Mouse (Mus musculus): ENCODE data around the gene Arntl2. TPM values are rescaled to one million over a fixed set of nuclear protein-coding genes. Genes with fewer than 3 reads are reported as not detected.

Arntl2 gene
- polyA plus RNA-seq (2012; rRNA removed) = 25.6 and 28.3 TPM in 2 replicates

DNA sequence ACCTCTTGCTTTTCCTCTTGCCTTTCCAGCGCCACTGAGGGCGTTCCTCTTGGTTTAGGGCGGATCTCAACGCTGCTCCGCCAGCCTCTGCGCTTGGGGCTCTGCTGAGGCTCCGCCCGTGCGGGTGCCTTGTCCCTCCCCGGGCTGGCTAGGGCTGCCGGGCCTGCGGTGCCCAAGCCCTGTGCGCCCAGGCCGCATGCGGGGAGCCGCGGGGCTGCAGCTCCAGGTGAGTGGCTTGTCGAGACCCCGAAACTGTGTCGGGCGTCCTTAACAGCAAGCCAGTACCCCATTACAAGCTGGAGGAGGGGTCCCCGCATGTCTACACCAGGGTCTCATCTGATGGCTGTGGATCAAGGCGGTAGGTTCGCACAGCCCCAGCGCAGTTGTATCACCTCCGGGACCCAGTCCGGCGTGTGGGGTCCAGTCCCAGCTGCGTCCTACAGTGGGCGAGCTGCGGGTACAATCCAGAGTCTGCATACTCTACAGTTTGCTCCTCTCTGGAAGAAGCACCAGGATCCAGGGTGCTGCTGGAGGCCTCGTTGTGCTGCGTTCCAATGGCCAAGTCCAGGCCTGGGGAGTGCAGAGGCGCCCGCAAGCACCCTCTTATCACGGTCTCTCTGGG, at the start of gene Arntl2:
Gene Arntl2, plus strand, starts transcription at position 132 of the 622 bp plus-strand sequence.
- H3K4me3 ChIP-seq (ENCODE audit: insufficient read depth, low read length) = peak within 1 kb of the TSS; percentile 70
- H3K27ac ChIP-seq (ENCODE audit: insufficient read depth, low read length) = no peak within 1 kb of the TSS
- TF ChIP-seq CTCF (IDR thresholded peaks at IDR 0.05; ENCODE audit: extremely low read depth, insufficient read depth, low read length) (no peak), POLR2A (IDR thresholded peaks at IDR 0.05; ENCODE audit: extremely low read depth, insufficient read depth, low read length) (peak; percentile 61)
- H3K4me1 ChIP-seq (ENCODE audit: control insufficient read depth, insufficient read depth, low read length) = peaks cover 3% of the 10 kb centered on the region

DNA sequence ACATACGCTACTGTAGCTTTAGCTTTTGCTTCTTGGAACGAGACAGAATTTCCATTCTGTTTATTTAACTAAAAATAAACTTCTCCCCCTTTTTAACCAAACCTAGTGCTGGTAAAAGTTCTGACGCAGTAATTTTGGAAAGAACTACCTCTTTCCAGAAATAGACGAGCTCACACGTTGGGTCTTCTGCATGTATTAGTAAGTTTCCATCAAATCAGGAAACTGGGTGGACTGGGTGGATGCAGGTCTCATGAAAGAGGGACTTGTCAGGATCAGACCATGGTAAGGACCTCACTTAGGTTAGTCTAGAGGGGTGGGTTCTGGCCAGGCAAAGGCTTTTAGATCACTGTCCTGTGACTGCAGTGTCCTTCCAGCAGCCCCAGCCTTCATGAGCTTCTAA, 49.3 kb upstream of the Arntl2 start:
- Histone ChIP-seq H3K4me3 (ENCODE audit: insufficient read depth, low read length) (no peak overlapping the region), H3K27ac (ENCODE audit: insufficient read depth, low read length) (no peak overlapping the region), H3K4me1 (ENCODE audit: control insufficient read depth, insufficient read depth, low read length) (peaks cover 3% of the 10 kb centered on the region; the same call in 1 of the 2 replicates)
- TF ChIP-seq CTCF (IDR thresholded peaks at IDR 0.05; ENCODE audit: extremely low read depth, insufficient read depth, low read length) (no peak), POLR2A (IDR thresholded peaks at IDR 0.05; ENCODE audit: extremely low read depth, insufficient read depth, low read length) (no peak)

DNA sequence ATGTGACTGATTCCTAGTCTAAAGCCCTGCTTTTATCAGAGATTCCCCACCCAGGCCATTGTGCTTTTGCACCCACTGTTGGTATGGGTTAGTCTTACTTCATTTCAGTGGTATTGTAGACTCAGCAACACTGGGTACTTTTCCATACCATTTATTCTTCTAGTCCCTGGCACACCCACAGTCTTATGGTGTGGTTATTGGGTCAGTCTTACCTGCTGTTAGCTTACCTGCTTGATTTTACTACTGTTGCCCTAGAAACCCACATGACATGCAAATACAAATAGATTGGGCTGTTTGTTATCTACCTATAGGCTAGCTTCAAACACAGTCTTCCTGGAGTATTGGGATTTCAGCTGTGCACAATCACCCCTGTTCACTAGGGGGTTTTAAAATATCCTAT, 48.8 kb upstream of the Arntl2 start:
- TF ChIP-seq POLR2A (IDR thresholded peaks at IDR 0.05; ENCODE audit: extremely low read depth, insufficient read depth, low read length) (no peak), CTCF (IDR thresholded peaks at IDR 0.05; ENCODE audit: extremely low read depth, insufficient read depth, low read length) (no peak)
- no peak overlapping the region for H3K27ac ChIP-seq (ENCODE audit: insufficient read depth, low read length)

DNA sequence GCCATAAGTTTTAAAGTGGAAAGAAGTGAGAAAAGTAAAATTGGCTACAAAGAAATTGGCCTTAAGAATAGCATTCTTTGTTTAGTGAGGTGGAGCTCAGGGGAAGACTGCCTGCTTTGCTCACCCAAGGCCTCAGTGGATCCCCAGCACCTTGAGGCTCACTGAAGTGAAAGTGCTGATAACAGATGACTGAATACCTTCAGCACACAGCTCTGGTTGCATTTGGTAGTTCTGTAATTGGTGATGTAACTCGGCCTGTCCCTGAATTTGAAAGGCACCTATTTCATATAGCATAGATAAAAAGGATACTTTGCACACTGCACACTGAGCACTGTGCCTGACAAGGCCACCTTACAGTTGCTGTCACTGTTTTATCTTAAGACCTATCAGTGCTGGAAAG, 47.6 kb upstream of the Arntl2 start:
- peaks cover 8% of the 10 kb centered on the region; the same call in 1 of the 2 replicates for H3K4me1 ChIP-seq (ENCODE audit: control insufficient read depth, insufficient read depth, low read length)
- H3K4me3 ChIP-seq (ENCODE audit: insufficient read depth, low read length) = no peak overlapping the region
- H3K27ac ChIP-seq (ENCODE audit: insufficient read depth, low read length) = no peak overlapping the region
- no peak for TF ChIP-seq CTCF (IDR thresholded peaks at IDR 0.05; ENCODE audit: extremely low read depth, insufficient read depth, low read length)
- no peak for TF ChIP-seq POLR2A (IDR thresholded peaks at IDR 0.05; ENCODE audit: extremely low read depth, insufficient read depth, low read length)

More for the DNA sequence above, 48.8 kb upstream of the Arntl2 start:
- H3K4me3 ChIP-seq (ENCODE audit: insufficient read depth, low read length) = no peak overlapping the region
- peaks cover 5% of the 10 kb centered on the region; the same call in 1 of the 2 replicates for H3K4me1 ChIP-seq (ENCODE audit: control insufficient read depth, insufficient read depth, low read length)

DNA sequence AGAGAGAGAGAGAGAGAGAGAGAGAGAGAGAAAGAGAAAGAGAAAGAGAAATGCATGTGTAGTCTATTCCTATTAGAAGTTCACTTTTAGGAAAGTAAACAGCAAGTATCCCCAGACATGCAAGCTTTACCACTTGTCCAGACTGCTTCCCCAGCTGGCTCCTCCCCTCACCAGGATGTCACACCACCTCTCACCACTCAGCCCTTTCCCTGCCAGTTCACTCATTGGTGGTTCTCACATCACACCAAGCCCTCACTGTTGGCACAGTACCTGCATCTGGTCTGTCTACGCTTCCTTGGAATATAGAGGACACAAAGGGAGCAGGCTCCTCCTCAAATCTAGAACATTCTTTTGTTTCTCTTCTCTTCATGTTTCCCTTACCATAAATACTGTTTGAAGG, 44.2 kb upstream of the Arntl2 start:
- Histone ChIP-seq H3K4me3 (ENCODE audit: insufficient read depth, low read length) (no peak overlapping the region), H3K4me1 (ENCODE audit: control insufficient read depth, insufficient read depth, low read length) (peaks cover 11% of the 10 kb centered on the region; the same call in 1 of the 2 replicates), H3K27ac (ENCODE audit: insufficient read depth, low read length) (no peak overlapping the region)
- no peak for TF ChIP-seq POLR2A (IDR thresholded peaks at IDR 0.05; ENCODE audit: extremely low read depth, insufficient read depth, low read length)
- TF ChIP-seq CTCF (IDR thresholded peaks at IDR 0.05; ENCODE audit: extremely low read depth, insufficient read depth, low read length) = no peak

DNA sequence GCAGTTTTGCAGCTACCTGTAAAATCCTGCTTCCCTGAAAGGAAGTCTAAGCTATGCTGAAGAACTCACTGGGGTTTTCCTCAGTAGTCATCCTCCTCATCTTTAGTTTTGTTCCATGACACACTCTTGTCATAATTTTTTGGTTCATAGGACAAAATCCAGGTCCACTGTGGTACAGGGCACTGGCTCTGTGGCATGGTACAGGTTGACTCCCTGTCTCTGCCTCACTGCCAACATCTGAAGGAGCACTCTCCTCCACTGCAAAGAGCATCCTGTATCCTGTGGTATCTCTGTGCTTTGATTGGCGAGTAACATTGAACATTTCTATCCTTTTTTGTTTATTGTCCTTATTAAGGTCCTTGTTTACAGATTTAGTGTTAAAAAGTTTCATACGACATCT, 43.7 kb upstream of the Arntl2 start:
- Histone ChIP-seq H3K4me3 (ENCODE audit: insufficient read depth, low read length) (no peak overlapping the region), H3K4me1 (ENCODE audit: control insufficient read depth, insufficient read depth, low read length) (peaks cover 14% of the 10 kb centered on the region; the same call in 1 of the 2 replicates), H3K27ac (ENCODE audit: insufficient read depth, low read length) (no peak overlapping the region)
- TF ChIP-seq CTCF (IDR thresholded peaks at IDR 0.05; ENCODE audit: extremely low read depth, insufficient read depth, low read length) (no peak), POLR2A (IDR thresholded peaks at IDR 0.05; ENCODE audit: extremely low read depth, insufficient read depth, low read length) (no peak)

DNA sequence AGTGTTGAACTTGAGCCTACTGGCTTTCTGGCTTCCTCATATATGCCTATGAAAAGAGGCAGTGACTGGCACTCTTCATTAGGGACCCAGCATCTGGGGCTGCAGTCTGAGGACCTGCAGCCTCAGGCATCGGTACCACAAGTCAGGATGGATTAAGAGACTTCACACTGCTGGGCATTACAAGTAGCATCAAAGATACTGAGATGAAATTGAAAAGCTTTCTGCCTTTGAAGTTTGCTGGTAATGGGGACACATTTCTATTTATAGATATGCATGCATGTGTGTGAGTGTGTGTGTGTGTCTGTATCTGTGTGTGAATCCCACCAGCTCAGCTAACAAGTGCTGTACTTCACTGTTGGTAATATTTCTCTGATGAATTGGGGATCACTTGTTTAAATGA, 43.2 kb upstream of the Arntl2 start:
- H3K4me1 ChIP-seq (ENCODE audit: control insufficient read depth, insufficient read depth, low read length) = peaks cover 14% of the 10 kb centered on the region; the same call in 1 of the 2 replicates
- TF ChIP-seq POLR2A (IDR thresholded peaks at IDR 0.05; ENCODE audit: extremely low read depth, insufficient read depth, low read length) = no peak
- no peak for TF ChIP-seq CTCF (IDR thresholded peaks at IDR 0.05; ENCODE audit: extremely low read depth, insufficient read depth, low read length)
- H3K4me3 ChIP-seq (ENCODE audit: insufficient read depth, low read length) = no peak overlapping the region
- no peak overlapping the region for H3K27ac ChIP-seq (ENCODE audit: insufficient read depth, low read length)

DNA sequence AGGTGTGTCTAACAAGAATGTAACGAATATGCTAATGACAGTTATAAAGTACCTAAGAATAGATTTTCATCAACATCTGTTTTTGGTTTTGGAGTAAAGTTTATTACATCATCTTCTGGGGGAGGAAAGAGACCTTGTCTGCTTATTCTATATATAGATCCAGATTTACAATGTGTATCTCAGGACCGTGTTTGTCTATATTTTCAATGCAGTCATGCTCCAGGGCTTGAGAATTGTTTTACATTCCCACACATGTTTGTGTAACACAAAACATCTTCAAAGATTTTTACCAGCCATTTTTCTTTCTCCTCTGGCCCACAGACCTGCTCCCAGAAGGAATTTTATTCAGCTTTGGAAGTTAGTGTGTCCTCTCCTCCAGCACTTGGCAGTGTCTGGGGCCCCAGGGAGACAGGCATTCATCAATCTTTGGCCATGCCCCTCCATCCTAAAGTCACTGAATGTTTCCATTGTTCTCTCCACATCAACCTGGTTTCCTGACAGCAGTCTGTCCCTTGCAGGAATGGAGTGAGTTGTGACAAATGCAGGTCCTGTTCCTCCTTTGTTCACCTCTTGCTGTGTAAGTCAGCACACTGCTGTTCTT, 42.2 kb upstream of the Arntl2 start:
- no peak for TF ChIP-seq CTCF (IDR thresholded peaks at IDR 0.05; ENCODE audit: extremely low read depth, insufficient read depth, low read length)
- TF ChIP-seq POLR2A (IDR thresholded peaks at IDR 0.05; ENCODE audit: extremely low read depth, insufficient read depth, low read length) = no peak
- H3K4me1 ChIP-seq (ENCODE audit: control insufficient read depth, insufficient read depth, low read length) = peaks cover 11% of the 10 kb centered on the region; the same call in 1 of the 2 replicates
- H3K27ac ChIP-seq (ENCODE audit: insufficient read depth, low read length) = no peak overlapping the region
- H3K4me3 ChIP-seq (ENCODE audit: insufficient read depth, low read length) = no peak overlapping the region

DNA sequence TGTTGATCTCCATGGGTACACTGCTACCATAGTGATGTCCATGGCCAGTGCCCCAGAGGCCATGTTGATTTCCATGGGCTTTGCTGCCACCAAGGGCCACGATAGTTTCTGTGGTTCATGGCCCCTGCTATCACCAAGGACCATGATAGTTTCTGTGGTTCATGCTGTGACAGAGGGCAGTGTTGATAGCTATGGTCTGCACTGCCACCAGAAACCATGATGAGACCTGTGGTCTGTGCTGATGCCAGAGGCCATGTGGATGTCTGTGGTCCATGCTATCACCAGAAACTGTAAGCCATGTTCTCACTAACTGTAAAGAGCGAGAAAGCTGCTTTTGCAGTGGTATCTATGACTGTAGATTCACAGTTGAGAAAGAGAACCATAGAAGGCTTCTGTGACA, 40.7 kb upstream of the Arntl2 start:
- TF ChIP-seq POLR2A (IDR thresholded peaks at IDR 0.05; ENCODE audit: extremely low read depth, insufficient read depth, low read length) = no peak
- TF ChIP-seq CTCF (IDR thresholded peaks at IDR 0.05; ENCODE audit: extremely low read depth, insufficient read depth, low read length) = no peak
- Histone ChIP-seq H3K27ac (ENCODE audit: insufficient read depth, low read length) (no peak overlapping the region), H3K4me3 (ENCODE audit: insufficient read depth, low read length) (no peak overlapping the region), H3K4me1 (ENCODE audit: control insufficient read depth, insufficient read depth, low read length) (peaks cover 11% of the 10 kb centered on the region; the same call in 1 of the 2 replicates)

DNA sequence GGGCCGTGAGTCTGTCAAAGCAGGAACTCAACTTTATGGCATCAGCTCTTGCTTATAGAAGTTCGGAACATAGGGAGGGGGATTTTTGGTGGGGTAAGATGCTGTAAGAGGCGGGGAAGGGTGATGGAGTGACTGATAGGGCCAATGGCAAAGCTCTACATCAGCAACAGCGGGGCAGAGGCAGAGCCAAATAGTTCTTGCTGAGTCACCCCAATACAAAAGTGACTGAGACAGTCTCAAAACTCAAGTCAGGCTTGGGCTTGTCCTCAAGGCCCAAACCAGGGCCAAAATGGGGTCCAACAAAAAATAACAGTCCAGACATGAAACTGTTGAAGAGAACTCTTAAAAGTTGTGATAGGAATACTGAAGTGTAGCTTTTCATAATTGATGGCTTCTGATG, 40.2 kb upstream of the Arntl2 start:
- Histone ChIP-seq H3K4me1 (ENCODE audit: control insufficient read depth, insufficient read depth, low read length) (peaks cover 11% of the 10 kb centered on the region; the same call in 1 of the 2 replicates), H3K4me3 (ENCODE audit: insufficient read depth, low read length) (no peak overlapping the region), H3K27ac (ENCODE audit: insufficient read depth, low read length) (no peak overlapping the region)
- no peak for TF ChIP-seq CTCF (IDR thresholded peaks at IDR 0.05; ENCODE audit: extremely low read depth, insufficient read depth, low read length)

All from cortical plate, adult 2 months (tissue).